Mouse (Mus musculus) C2C12 (cell line): ENCODE results near the gene Olfr1500.

ENCODE experiments used
- CEBPB ChIP-seq: IDR thresholded peaks from one replicate; pipeline ENCODE4 v1.6.1; 2011; ENCODE audit warnings: low read depth, mild to moderate bottlenecking, control low read depth, moderate library complexity
- CTCF ChIP-seq: IDR thresholded peaks from one replicate; pipeline ENCODE4 v1.5.1; 2011; ENCODE audit not compliant: control insufficient read depth, insufficient read depth, insufficient read length
- MYOG ChIP-seq: IDR thresholded peaks from one replicate; pipeline ENCODE4 v1.6.1; 2011; ENCODE audit not compliant: control insufficient read depth, insufficient read length; ENCODE audit errors: extremely low read depth
- USF1 ChIP-seq: IDR thresholded peaks from one replicate; pipeline ENCODE4 v1.6.1; 2011; ENCODE audit warnings: low read depth, mild to moderate bottlenecking, control low read depth, moderate library complexity

DNA sequence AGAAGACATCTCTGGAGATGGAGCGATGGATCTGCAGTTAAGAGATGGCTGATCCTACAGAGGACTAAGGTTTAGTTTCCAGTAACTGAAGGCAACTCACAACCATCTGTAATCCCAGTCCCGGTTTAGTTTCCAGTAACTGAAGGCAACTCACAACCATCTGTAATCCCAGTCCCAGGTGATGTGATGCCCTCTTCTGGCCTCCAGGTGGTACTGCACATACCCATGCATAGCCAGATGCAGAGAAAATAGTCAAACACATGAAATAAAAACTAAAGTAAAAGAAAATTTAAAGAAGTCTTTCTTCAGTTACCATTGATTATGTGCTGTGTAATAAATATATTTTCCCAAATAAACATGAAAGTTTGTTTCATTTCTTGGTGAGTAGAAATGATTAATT, 17.5 kb downstream of the Olfr1500 start:
- TF ChIP-seq CTCF (no peak), USF1 (no peak), CEBPB (no peak), MYOG (no peak)
